Mouse (Mus musculus) spleen, postnatal 14 days (tissue): ENCODE measurements around the gene Rgs10.

Source experiments
- DNase-seq, 2 experiments: peaks; one replicate each; pipeline ENCODE4 v3.0.0; 2021 to 2022; ENCODE audit warnings: low spot score in 2 of 2

Gene Rgs10

DNA sequence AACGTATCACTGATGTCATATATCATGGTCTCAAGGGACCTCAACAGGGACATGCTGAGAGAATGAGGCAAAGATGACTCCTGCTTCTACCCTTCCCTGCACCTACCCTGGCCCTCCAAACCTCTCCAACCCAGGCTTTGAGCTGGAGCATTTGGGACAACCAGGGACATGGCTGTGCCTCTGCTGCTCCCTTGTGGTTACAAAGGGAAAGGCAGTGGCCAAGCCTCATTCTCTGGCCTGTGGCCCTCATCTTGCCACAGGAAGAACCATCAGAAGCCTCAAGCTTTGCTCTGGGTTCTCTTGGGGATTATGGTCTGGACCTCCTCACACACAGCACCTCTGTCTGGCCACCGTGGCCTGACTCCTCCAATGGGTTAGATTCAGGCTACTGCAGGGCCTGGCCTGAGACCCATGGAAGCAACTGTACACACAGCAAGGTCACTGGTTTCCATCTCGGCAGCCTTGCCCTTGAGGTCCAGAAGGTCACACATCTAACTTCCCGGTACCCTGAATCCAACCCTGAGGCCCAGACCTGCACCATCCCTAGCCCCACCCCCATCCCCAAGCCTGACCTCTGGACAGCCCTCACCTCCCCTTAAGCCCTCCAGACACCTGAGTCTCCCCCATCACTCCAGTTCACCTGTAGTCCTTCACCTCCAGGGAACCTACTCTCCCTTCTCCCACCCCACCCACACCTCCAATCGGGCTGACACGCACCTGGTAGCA lies 73.5 kb downstream of the Rgs10 start:
- DNase-seq: peak; percentile 51 to 68

DNA sequence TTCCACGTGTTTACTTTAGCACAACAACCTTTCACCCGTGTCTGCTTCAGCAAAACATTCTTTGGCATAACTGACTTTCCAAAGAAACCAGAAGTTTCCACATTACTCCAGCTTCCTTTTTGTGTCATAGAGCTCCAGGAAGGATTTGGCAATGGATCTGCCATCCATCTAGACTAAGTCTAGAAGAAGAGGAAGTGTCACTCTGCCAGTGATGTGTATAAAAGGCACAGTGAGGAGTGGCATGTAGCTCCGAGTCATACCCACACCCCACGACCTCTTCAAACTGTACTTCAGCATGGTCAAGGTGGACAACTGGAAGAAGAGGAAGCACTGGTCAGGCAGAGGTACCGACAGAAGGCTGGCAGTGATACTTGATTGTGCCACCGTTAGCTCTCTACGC lies 74.1 kb downstream of the Rgs10 start:
- DNase-seq: no peak

DNA sequence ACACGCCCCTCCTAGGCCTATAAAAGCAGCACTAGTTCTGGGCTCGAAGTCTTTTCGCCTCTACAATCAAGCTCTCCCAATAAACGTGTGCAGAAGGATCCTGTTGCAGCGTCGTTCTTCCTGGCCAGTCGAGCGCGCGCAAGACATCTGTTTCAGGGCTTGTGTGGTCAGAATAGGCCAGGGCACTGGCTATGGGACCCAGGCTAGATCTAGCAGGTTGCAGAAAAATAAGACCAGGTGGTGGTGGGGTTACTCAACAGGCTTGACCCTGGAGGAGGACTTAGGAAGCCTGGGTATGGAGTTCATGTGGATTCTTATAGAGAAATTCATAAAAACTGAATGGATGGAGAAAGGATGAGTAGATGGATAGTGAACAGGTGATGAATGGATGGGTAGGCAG lies 75.9 kb downstream of the Rgs10 start:
- DNase-seq: peak in 1 of 2 experiments; percentile 4

- DNase-seq: peak in 1 of 2 experiments; percentile 2
Observed at GRCm38 (mm10) chr7:128340321-128340720, 78.2 kb downstream of the Rgs10 start.

GRCm38 (mm10) chr7:128332896-128333295 lies 85.7 kb downstream of the Rgs10 start:
- DNase-seq: peak in 1 of 2 experiments; percentile 6

DNA sequence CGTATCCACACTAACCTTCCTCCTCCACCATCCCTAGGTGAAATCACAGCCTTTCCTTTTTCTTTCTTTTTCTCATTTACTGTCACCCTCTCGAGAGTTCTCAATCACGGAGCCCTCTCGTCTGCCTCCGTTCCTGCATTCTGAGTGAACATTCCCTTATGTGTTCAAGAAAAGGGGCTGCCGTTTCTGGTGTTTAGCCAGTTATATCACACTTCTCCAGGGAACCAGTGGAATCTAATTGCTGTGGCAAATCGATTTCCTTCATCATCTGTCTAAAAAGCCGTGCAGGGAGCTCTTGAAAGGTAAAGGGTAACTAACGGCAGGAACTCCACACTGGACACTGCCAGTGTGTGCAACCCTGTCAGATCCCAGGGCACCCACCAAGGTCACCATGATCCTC lies 87.6 kb downstream of the Rgs10 start:
- no peak for DNase-seq

- no peak for DNase-seq
Observed at GRCm38 (mm10) chr7:128324977-128325376, 93.6 kb downstream of the Rgs10 start.
